Mouse (Mus musculus): ENCODE measurements around the gene Gpr158. TPM values are rescaled to one million over a fixed set of nuclear protein-coding genes. Genes with fewer than 3 reads are reported as not detected.

Gpr158 gene
- polyA plus RNA-seq, 1 experiment from 2014 or later: 6.1 TPM

DNA sequence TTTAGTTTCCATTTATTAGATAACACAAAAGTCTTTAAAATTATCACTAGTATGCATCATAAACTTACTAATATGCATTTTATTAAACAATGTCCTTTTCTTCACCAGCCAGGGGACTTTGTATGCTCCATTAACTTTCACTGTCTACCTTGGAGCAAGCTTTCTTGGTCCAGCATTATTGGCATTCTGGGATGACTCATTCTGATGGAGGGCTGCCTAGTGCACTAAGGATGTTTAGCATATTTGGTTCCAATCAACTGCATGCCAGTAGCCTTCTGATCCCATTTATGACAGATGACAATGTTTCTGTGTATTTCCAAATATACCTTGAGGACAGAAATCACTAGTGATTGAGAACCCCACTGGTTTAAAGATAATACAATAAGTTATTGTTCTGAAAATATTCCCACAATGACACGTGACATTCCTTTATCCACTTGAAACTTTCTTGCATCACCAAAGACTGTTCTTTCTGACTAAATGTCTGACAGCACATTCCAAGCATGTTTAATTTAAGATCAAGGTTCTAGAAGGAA, 313.5 kb downstream of the Gpr158 start:
- no peak for ATAC-seq (ENCODE audit: low read depth)
- Histone ChIP-seq H3K36me3 (ENCODE audit: control insufficient read depth, insufficient read depth, low read length) (no peaks in the 10 kb centered on the region), H3K27ac (ENCODE audit: low read depth, low read length) (no peak overlapping the region), H3K4me2 (ENCODE audit: low read depth, low read length) (no peak overlapping the region), H3K4me3 (ENCODE audit: low read depth, low read length) (no peak overlapping the region), H3K9me3 (ENCODE audit: control insufficient read depth, low read length) (no peaks in the 10 kb centered on the region), H3K4me1 (ENCODE audit: control insufficient read depth, insufficient read depth, low read length) (no peaks in the 10 kb centered on the region), H3K27me3 (ENCODE audit: control insufficient read depth, insufficient read depth, low read length) (no peaks in the 10 kb centered on the region), H3K9ac (replicated peaks; ENCODE audit: low read depth, low read length) (no peak overlapping the region)
- WGBS: 85% methylated on average over 1 of the region's 1 CpGs

DNA sequence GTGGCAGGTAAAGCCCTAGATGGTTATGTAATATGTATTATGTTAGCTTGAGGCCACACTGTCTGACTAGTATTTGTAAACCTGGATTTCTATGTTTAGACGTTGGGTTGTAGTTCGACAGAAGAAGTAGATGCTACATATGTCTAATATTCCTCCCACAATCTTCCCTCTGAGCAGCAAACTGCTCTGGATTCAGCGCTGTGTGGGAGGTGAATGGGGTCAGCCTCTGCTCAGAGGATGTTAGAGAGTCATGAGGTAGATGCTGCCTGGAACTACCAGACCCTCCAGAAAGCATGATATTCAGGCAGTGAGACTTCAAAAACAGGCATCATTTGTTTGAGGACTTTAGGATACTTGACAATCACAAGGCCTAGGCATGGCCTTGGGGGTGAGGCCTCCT, 317.4 kb downstream of the Gpr158 start:
- H3K9ac ChIP-seq (replicated peaks; ENCODE audit: low read depth, low read length): no peak overlapping the region
- no peaks in the 10 kb centered on the region for H3K9me3 ChIP-seq (ENCODE audit: control insufficient read depth, low read length)
- ATAC-seq (ENCODE audit: low read depth): no peak
- no peak overlapping the region for H3K27ac ChIP-seq (ENCODE audit: low read depth, low read length)
- no peaks in the 10 kb centered on the region for H3K27me3 ChIP-seq (ENCODE audit: control insufficient read depth, insufficient read depth, low read length)
- no peak overlapping the region for H3K4me2 ChIP-seq (ENCODE audit: low read depth, low read length)
- no peak overlapping the region for H3K4me3 ChIP-seq (ENCODE audit: low read depth, low read length)
- WGBS: 89% methylated on average over 3 of the region's 3 CpGs
- no peaks in the 10 kb centered on the region for H3K4me1 ChIP-seq (ENCODE audit: control insufficient read depth, insufficient read depth, low read length)
- no peaks in the 10 kb centered on the region for H3K36me3 ChIP-seq (ENCODE audit: control insufficient read depth, insufficient read depth, low read length)

DNA sequence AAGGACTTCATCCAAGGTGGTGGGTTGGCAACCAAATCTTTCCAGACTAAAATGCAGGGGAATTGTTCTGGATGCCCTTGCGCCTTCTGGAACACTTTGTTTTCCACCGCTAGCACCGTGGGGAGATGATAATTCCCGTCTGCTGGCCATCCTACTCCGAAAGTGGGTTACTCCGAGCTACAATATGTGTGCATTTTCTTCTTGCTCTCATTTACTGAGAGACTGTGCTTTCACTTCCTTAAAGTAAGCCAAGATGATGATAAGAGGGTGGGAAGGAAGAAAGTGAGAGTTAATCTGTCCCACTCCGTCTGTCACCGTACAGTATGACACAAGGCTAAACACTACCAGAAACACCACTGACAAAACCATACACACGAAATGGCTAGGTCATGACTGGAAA, 325.8 kb downstream of the Gpr158 start:
- Histone ChIP-seq H3K4me3 (ENCODE audit: low read depth, low read length) (no peak overlapping the region), H3K27me3 (ENCODE audit: control insufficient read depth, insufficient read depth, low read length) (no peaks in the 10 kb centered on the region), H3K4me2 (ENCODE audit: low read depth, low read length) (no peak overlapping the region), H3K9ac (replicated peaks; ENCODE audit: low read depth, low read length) (no peak overlapping the region), H3K4me1 (ENCODE audit: control insufficient read depth, insufficient read depth, low read length) (no peaks in the 10 kb centered on the region), H3K36me3 (ENCODE audit: control insufficient read depth, insufficient read depth, low read length) (no peaks in the 10 kb centered on the region), H3K9me3 (ENCODE audit: control insufficient read depth, low read length) (no peaks in the 10 kb centered on the region), H3K27ac (ENCODE audit: low read depth, low read length) (no peak overlapping the region)
- WGBS: 95% methylated on average over 9 of the region's 9 CpGs
- no peak for ATAC-seq (ENCODE audit: low read depth)

DNA sequence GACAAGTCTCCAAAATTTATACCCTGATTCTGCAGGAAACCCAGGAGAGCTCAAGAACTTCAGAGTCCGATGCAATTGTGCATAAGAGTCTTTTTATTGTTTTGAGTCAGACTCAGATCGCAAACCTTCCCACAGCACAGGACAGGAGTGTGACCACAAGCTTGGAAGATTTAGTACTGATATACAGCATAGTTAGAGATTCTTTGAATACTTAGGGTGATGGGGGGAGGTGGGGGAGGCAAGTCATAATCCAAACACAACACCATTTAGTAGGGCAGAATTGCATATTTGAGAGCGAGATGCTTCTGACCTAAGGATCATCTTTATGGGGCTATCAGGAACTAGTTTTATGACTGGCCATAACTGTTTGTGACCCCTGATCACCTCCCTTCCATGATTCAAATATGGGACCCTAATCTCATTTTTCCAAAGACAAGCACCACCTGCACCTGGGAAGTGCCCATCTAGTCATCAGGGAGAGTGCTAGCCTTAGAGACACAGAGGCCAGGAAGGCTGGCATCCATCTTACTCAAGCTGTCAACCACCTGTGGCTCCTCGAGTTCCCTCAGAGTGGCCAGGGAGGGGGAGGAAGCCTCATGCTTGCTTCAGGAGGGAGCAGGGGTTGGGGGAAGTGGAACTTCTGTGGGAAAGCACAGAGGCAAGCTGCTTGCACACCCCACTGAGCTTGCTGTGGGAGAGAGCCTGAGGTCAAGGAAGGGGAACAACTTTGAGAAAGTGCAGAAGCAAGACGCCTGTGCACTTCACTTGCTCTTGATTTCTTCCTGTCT, 326.7 kb downstream of the Gpr158 start:
- WGBS: 54% methylated on average over 5 of the region's 5 CpGs
- ATAC-seq (ENCODE audit: low read depth): no peak
- Histone ChIP-seq H3K36me3 (ENCODE audit: control insufficient read depth, insufficient read depth, low read length) (no peaks in the 10 kb centered on the region), H3K4me2 (ENCODE audit: low read depth, low read length) (no peak overlapping the region), H3K9me3 (ENCODE audit: control insufficient read depth, low read length) (no peaks in the 10 kb centered on the region), H3K9ac (replicated peaks; ENCODE audit: low read depth, low read length) (no peak overlapping the region), H3K4me1 (ENCODE audit: control insufficient read depth, insufficient read depth, low read length) (no peaks in the 10 kb centered on the region), H3K27ac (ENCODE audit: low read depth, low read length) (no peak overlapping the region), H3K27me3 (ENCODE audit: control insufficient read depth, insufficient read depth, low read length) (no peaks in the 10 kb centered on the region), H3K4me3 (ENCODE audit: low read depth, low read length) (no peak overlapping the region)

DNA sequence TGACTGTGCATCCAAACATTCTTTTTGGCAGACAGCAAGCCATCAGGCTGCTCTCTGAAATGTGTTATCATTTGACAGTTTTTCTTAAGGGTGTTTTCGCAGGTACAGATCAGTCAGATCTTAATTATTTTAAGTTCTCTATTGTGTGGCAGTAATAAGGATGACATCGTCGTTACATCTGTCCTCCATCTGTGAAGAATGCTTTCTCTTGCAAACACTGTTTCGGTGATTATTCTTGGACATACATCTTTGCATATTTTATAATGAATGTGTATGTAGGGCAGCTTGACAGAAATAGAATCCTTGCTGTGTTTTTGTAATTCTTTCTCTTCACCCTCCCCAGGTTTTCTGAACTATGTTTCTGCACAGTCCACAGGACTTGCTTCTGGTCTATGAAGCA, 360.7 kb downstream of the Gpr158 start:
- no peak overlapping the region for H3K27ac ChIP-seq (ENCODE audit: low read depth, low read length)
- WGBS: 84% methylated on average over 4 of the region's 4 CpGs
- H3K4me3 ChIP-seq (ENCODE audit: low read depth, low read length): no peak overlapping the region
- H3K9ac ChIP-seq (replicated peaks; ENCODE audit: low read depth, low read length): no peak overlapping the region
- no peaks in the 10 kb centered on the region for H3K27me3 ChIP-seq (ENCODE audit: control insufficient read depth, insufficient read depth, low read length)
- H3K4me1 ChIP-seq (ENCODE audit: control insufficient read depth, insufficient read depth, low read length): no peaks in the 10 kb centered on the region
- H3K9me3 ChIP-seq (ENCODE audit: control insufficient read depth, low read length): no peaks in the 10 kb centered on the region
- no peak for ATAC-seq (ENCODE audit: low read depth)
- H3K4me2 ChIP-seq (ENCODE audit: low read depth, low read length): no peak overlapping the region
- H3K36me3 ChIP-seq (ENCODE audit: control insufficient read depth, insufficient read depth, low read length): no peaks in the 10 kb centered on the region

- Histone ChIP-seq H3K4me3 (ENCODE audit: low read depth, low read length) (no peak overlapping the region), H3K9ac (replicated peaks; ENCODE audit: low read depth, low read length) (no peak overlapping the region), H3K27ac (ENCODE audit: low read depth, low read length) (no peak overlapping the region), H3K4me1 (ENCODE audit: control insufficient read depth, insufficient read depth, low read length) (no peaks in the 10 kb centered on the region), H3K27me3 (ENCODE audit: control insufficient read depth, insufficient read depth, low read length) (no peaks in the 10 kb centered on the region), H3K4me2 (ENCODE audit: low read depth, low read length) (no peak overlapping the region), H3K9me3 (ENCODE audit: control insufficient read depth, low read length) (no peaks in the 10 kb centered on the region), H3K36me3 (ENCODE audit: control insufficient read depth, insufficient read depth, low read length) (no peaks in the 10 kb centered on the region)
- WGBS: 95% methylated on average over 2 of the region's 2 CpGs
- ATAC-seq (ENCODE audit: low read depth): no peak
Measured at GRCm38 (mm10) chr2:21783721-21784120, 416.4 kb downstream of the Gpr158 start.

GRCm38 (mm10) chr2:21793156-21793555, 425.8 kb downstream of the Gpr158 start:
- H3K27ac ChIP-seq (ENCODE audit: low read depth, low read length): no peak overlapping the region
- H3K27me3 ChIP-seq (ENCODE audit: control insufficient read depth, insufficient read depth, low read length): no peaks in the 10 kb centered on the region
- no peak overlapping the region for H3K4me2 ChIP-seq (ENCODE audit: low read depth, low read length)
- ATAC-seq (ENCODE audit: low read depth): no peak
- no peaks in the 10 kb centered on the region for H3K9me3 ChIP-seq (ENCODE audit: control insufficient read depth, low read length)
- H3K36me3 ChIP-seq (ENCODE audit: control insufficient read depth, insufficient read depth, low read length): no peaks in the 10 kb centered on the region
- no peak overlapping the region for H3K4me3 ChIP-seq (ENCODE audit: low read depth, low read length)
- no peak overlapping the region for H3K9ac ChIP-seq (replicated peaks; ENCODE audit: low read depth, low read length)
- no peaks in the 10 kb centered on the region for H3K4me1 ChIP-seq (ENCODE audit: control insufficient read depth, insufficient read depth, low read length)
- 84% methylated on average over 2 of the region's 2 CpGs for WGBS

DNA sequence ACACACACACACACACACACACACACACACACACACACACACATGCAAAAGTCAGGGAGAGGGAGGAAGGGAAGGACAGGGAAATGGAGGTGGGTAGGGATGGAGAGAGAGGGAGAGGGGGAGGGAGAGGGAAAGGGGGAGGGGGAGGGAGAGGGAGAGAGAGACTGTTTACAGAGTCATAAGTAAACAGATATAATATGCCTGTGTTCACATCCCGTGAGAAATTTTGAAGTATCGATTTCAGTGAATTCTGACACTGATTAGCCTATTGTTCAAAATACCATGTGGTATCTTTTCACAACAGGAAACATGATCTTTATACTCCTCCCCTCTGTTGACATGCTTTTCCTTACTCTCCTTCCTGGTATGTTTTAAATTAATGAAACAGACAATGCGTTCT, 432.3 kb downstream of the Gpr158 start:
- H3K27me3 ChIP-seq (ENCODE audit: control insufficient read depth, insufficient read depth, low read length): no peaks in the 10 kb centered on the region
- H3K4me2 ChIP-seq (ENCODE audit: low read depth, low read length): no peak overlapping the region
- no peaks in the 10 kb centered on the region for H3K9me3 ChIP-seq (ENCODE audit: control insufficient read depth, low read length)
- no peaks in the 10 kb centered on the region for H3K36me3 ChIP-seq (ENCODE audit: control insufficient read depth, insufficient read depth, low read length)
- ATAC-seq (ENCODE audit: low read depth): no peak
- no peak overlapping the region for H3K4me3 ChIP-seq (ENCODE audit: low read depth, low read length)
- no peak overlapping the region for H3K9ac ChIP-seq (replicated peaks; ENCODE audit: low read depth, low read length)
- no peak overlapping the region for H3K27ac ChIP-seq (ENCODE audit: low read depth, low read length)
- WGBS: 77% methylated on average over 3 of the region's 3 CpGs
- no peaks in the 10 kb centered on the region for H3K4me1 ChIP-seq (ENCODE audit: control insufficient read depth, insufficient read depth, low read length)

DNA sequence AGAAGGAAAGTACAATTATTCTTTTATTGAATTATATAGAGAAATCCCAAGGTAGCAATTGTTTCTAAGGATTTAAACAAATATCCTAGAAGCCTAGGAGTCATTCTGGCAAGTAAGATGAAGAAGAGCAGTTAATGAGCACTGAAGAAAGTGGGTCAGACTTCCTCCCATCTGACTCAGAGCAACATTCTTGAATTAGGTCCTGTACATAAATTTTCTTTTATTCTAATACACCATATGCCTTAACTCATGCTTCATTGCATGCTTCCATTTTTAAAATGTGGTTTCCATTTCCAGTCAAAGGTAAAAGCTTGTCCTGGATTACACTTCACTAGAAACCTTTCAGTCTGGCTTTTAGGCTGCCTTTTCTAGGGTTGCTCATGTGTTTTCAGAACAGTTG, 432.7 kb downstream of the Gpr158 start:
- no peak overlapping the region for H3K4me2 ChIP-seq (ENCODE audit: low read depth, low read length)
- no peak overlapping the region for H3K4me3 ChIP-seq (ENCODE audit: low read depth, low read length)
- ATAC-seq (ENCODE audit: low read depth): no peak
- H3K4me1 ChIP-seq (ENCODE audit: control insufficient read depth, insufficient read depth, low read length): no peaks in the 10 kb centered on the region
- H3K36me3 ChIP-seq (ENCODE audit: control insufficient read depth, insufficient read depth, low read length): no peaks in the 10 kb centered on the region
- H3K27me3 ChIP-seq (ENCODE audit: control insufficient read depth, insufficient read depth, low read length): no peaks in the 10 kb centered on the region
- no peaks in the 10 kb centered on the region for H3K9me3 ChIP-seq (ENCODE audit: control insufficient read depth, low read length)
- H3K27ac ChIP-seq (ENCODE audit: low read depth, low read length): no peak overlapping the region
- no peak overlapping the region for H3K9ac ChIP-seq (replicated peaks; ENCODE audit: low read depth, low read length)

Data from neural tube, embryonic 14.5 days (tissue).